Mouse (Mus musculus) adrenal gland, postnatal 14 days (tissue): ENCODE data around the gene Sgk2. TPM values are rescaled to one million over a fixed set of nuclear protein-coding genes. Genes with fewer than 3 reads are reported as not detected.

ENCODE experiments used
- DNase-seq: peaks from one replicate; pipeline ENCODE4 v3.0.0; 2021; ENCODE audit warnings: mixed read lengths
- total RNA-seq: library from RNA; stranded (reverse); gene quantifications from 2 replicates; pipeline ENCODE4 v1.2.3, GENCODE M21; 2021

Sgk2 gene
- total RNA-seq, 1 experiment from 2014 or later, result 1.6 TPM

- no peak for DNase-seq
These were observed 4.4 kb downstream of the Sgk2 start for GRCm38 (mm10) chr2:162991394-162992083.

GRCm38 (mm10) chr2:162992084-162992437, 4.9 kb downstream of the Sgk2 start:
- no peak for DNase-seq

GRCm38 (mm10) chr2:162993881-162994616, 6.9 kb downstream of the Sgk2 start:
- DNase-seq, result no peak

- peak; percentile 83 for DNase-seq
These were observed 11.5 kb downstream of the Sgk2 start for GRCm38 (mm10) chr2:162998528-162999230.

- peak; percentile 81 for DNase-seq
These were observed 12.6 kb downstream of the Sgk2 start for GRCm38 (mm10) chr2:162999744-163000143.

- peak; percentile 60 for DNase-seq
These were observed 13.9 kb downstream of the Sgk2 start for GRCm38 (mm10) chr2:163001071-163001470.

- DNase-seq, result no peak
These were observed 20.2 kb downstream of the Sgk2 start for GRCm38 (mm10) chr2:163007299-163007698.

- peak; percentile 94 for DNase-seq
These were observed 30.0 kb downstream of the Sgk2 start, which contains the start of gene Ift52 for GRCm38 (mm10) chr2:163016916-163017743. Gene Ift52 (plus strand): TSS chr2:163017354.

GRCm38 (mm10) chr2:163031289-163031688, 44.2 kb downstream of the Sgk2 start:
- no peak for DNase-seq

- no peak for DNase-seq
These were observed 44.6 kb downstream of the Sgk2 start for GRCm38 (mm10) chr2:163031757-163032156.

- no peak for DNase-seq
These were observed 45.5 kb downstream of the Sgk2 start for GRCm38 (mm10) chr2:163032622-163033021.

GRCm38 (mm10) chr2:163039940-163040339, 52.8 kb downstream of the Sgk2 start:
- DNase-seq, result no peak

GRCm38 (mm10) chr2:163048125-163048524, 61.0 kb downstream of the Sgk2 start:
- peak; percentile 85 for DNase-seq

- no peak for DNase-seq
These were observed 62.0 kb downstream of the Sgk2 start for GRCm38 (mm10) chr2:163049116-163049515.

GRCm38 (mm10) chr2:163051691-163052090, 64.6 kb downstream of the Sgk2 start:
- DNase-seq, result no peak

GRCm38 (mm10) chr2:163052101-163052500, 65.0 kb downstream of the Sgk2 start:
- DNase-seq, result no peak

- DNase-seq, result no peak
These were observed 65.7 kb downstream of the Sgk2 start for GRCm38 (mm10) chr2:163052826-163053225.

- peak; percentile 97 for DNase-seq
These were observed 67.3 kb downstream of the Sgk2 start, which contains the start of gene Mybl2 for GRCm38 (mm10) chr2:163054335-163054840. Gene Mybl2 (plus strand): TSS chr2:163054687.

GRCm38 (mm10) chr2:163054891-163055494, 67.9 kb downstream of the Sgk2 start:
- peak; percentile 33 for DNase-seq

- peak; percentile 73 for DNase-seq
These were observed 68.6 kb downstream of the Sgk2 start for GRCm38 (mm10) chr2:163055715-163056114.

GRCm38 (mm10) chr2:163056584-163056983, 69.5 kb downstream of the Sgk2 start:
- no peak for DNase-seq
